Mouse (Mus musculus) B cell, adult (primary cell): ENCODE measurements around the gene Tbxas1. TPM values are rescaled to one million over a fixed set of nuclear protein-coding genes. Genes with fewer than 3 reads are reported as not detected.

Experiments
- total RNA-seq: library from RNA; stranded (reverse); gene quantifications from 4 replicates; pipeline ENCODE4 v1.2.4, GENCODE M21; 2023; ENCODE audit not compliant: inconsistent age

Tbxas1 gene
- 0.69 to 2.1 TPM (median 1.0 TPM) in 4 replicates for total RNA-seq

DNA sequence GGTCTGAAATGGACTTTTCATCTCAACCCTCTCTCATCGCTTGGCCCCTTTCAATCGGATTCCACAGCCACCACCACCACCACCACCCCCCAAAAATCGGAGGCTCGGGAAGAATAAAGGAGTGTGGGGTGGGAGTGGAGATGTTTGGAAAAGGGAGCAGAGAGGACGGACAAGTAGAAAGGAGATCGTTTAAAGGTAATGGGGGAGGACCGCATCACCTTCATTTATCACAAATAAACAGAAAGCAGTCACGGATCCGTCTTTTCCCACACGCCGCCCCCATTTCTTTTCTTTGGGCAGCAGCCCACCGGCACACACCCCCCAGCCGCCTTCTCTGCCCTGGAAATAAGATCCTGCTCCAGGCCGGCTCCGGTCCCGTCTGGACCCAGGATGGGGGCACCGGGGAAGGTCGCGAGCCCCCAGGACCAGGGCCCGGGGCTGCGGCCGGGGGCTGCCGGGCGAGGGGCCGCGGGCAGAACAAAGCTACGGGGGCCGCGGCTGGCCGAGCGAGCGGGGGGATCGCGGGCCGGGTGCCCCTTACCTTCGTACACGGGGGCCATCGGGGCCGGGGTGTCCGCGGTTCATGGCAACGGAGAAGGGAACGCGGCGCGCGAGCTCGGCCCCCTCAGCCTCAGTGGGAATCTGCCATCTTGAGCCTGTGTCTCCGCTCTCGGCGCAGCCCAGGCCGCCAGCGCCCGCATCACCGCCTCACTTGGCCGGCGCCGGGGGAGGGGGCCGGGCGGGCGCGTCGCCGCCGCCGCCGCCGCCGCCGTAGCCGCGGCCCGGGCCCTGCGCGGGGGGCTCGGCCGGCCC is at the start of gene Tbxas1:
Gene Tbxas1 (plus strand): TSS at position 147 of the 813 bp plus-strand sequence.

DNA sequence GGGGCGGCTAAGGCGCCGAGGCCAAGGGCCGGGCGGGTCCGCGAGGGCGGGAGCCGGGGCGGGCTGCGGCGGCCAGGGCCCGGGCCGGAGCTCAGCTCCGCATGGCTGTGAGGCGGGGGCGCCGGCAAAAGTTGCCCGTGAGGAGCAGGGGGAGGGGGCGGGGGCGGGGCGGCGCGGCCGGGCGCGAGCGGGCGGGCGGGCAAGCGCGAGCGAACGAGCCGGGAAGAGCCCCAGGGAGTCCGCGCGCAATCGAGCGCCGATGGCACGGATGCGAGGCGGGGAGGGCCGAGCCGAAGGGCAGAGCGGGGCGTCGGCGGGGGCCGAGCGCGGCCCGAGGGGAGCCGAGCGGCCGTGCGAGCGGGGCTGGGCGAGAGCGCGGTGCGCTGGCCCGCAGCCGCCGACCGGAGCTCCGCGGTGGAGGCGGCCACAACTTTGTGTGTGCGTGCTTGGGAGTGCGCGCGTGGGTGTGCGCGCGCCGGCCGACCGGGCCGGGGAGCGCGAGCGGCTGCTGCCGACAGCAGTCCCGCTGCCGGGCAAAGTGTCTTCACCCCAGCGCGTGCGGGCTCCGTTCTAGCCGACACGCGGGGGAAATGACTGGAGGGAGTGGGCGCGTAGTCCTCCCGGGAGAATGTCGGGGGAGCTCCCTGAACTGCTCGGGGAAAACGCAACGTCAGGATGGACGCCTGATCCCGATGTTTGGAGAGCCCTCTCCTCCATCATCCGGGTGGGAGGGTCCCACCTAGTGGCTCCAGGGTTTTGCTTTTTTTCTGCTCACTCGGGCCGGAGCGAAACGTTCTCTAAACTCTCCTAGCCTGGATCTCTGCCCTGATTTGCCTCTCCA is 1.1 kb downstream of the Tbxas1 start, which contains the start of gene Hipk2:
Gene Hipk2 (minus strand): TSS at position 95 of the 841 bp plus-strand sequence.

DNA sequence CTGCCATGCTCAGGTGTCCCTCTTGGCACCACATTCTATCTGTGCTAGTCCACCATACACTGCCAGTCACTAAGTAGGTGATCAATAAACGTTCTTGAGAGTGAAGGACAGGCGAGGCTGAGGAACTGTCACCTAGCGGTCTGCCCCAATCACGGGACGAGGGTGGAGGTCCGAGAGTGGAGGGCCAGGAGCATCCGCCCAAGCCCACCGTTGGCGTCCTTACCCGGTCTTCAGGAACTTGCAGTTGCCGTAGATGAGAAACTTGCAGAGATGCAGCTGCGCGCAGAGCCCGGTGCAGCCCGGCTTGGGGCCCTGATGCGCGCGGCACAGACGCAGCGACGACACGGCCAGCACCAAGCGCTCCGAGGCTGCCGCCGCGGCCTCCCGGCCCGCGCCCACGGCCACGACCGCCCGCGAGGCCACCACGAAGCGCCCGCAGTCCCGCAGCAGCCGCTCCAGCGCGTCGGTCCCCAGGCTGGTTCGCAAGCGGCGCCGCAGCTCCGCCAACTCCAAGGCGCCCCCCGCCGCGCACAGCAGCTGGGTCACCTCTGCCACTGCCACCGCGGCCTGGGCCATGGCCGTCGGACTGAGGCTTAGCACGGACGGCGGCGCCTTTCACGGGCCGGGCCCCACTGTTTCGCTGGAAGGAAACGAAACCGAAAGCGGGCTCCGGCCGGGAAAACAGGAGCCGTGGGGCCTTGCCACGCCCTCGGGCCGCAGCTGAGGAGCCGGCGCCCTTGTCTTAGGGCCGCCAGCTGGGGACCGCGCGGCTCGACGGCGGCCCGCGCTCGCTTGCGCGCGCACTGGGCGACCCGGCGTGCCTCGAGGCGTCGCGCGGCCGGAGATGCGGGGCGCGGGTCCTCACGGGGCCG is 242.6 kb downstream of the Tbxas1 start, which contains the start of gene Parp12:
Gene Parp12 (minus strand): TSS at position 766 of the 872 bp plus-strand sequence.

Other genes starting within 250 kb of the Tbxas1 start
- not detected in 4 replicates for gene Klrg2, start 238.2 kb upstream of the Tbxas1 start, total RNA-seq
- gene Clec2l, start 212.3 kb upstream of the Tbxas1 start, total RNA-seq, result not detected in 4 replicates
- 19.7 to 25.6 TPM (median 23.6 TPM) in 4 replicates for gene Hipk2, start 761 bp downstream of the Tbxas1 start, total RNA-seq
- gene Parp12, start 242.9 kb downstream of the Tbxas1 start, total RNA-seq, result 0.26 to 0.81 TPM (median 0.42 TPM) in 4 replicates